Mouse (Mus musculus) lung, adult 2 months (tissue): Measurements from ENCODE around the gene Dsp.

Source experiments
- CTCF ChIP-seq: fragments of 200-500 bp; IDR thresholded peaks from 2 replicates; pipeline ENCODE4 v1.5.1; 2011; ENCODE audit warnings: mild to moderate bottlenecking, low read length, control low read depth; ENCODE audit not compliant: insufficient read depth
- POLR2A ChIP-seq: fragments of 200-500 bp; IDR thresholded peaks from 2 replicates; pipeline ENCODE4 v1.6.1; 2011; ENCODE audit warnings: low read depth, mild to moderate bottlenecking, control low read depth, low read length, borderline replicate concordance; ENCODE audit errors: extremely low read depth

DNA sequence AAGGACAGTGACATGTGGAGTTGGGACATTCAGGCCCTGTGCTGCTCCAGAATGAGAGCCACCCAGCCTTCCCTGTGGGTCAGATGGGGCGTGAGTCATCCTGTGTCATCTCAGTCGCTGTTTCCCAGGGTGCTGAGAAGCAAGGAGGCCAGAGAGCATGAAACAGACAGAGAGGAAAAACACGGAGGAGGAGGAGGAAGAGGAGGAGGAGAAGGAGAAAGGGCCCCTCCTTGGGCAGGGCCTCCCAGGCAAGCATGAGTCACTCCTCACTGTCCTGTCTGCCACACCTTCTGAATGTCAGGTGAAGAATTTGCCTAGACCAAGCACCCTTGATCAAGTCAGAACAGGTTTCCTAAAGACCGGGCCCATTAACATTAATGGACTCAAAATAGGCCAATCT lies 27.4 kb upstream of the Dsp start:
- TF ChIP-seq CTCF (no peak), POLR2A (no peak)
